Mouse (Mus musculus) forebrain, embryonic 15.5 days (tissue): ENCODE measurements around the gene Rgs7. TPM values are rescaled to one million over a fixed set of nuclear protein-coding genes. Genes with fewer than 3 reads are reported as not detected.

ENCODE experiments used
- ATAC-seq: fragments of 200-750 bp; cut with Nextera tagmentation; replicated peaks from 2 replicates; pipeline ENCODE4 v1.8.0; 2017; ENCODE audit warnings: mild to moderate bottlenecking, moderate TSS enrichment, moderate library complexity
- H3K27ac ChIP-seq: fragments of 300-500 bp; sonication (generic); replicated peaks from 2 replicates; pipeline ENCODE4 v1.5.1; 2015; ENCODE audit warnings: mild to moderate bottlenecking, inconsistent platforms
- H3K27me3 ChIP-seq: fragments of 300-500 bp; sonication (generic); 2 replicates; pipeline ENCODE4 v1.6.1; 2015; ENCODE audit warnings: inconsistent platforms
- H3K36me3 ChIP-seq: fragments of 300-500 bp; sonication (generic); 2 replicates; pipeline ENCODE4 v1.6.1; 2015; ENCODE audit warnings: mild to moderate bottlenecking, inconsistent platforms
- H3K4me1 ChIP-seq: fragments of 300-500 bp; sonication (generic); 2 replicates; pipeline ENCODE4 v1.6.1; 2015; ENCODE audit warnings: inconsistent platforms
- H3K4me2 ChIP-seq: fragments of 300-500 bp; sonication (generic); replicated peaks from 2 replicates; pipeline ENCODE4 v1.6.1; 2015; ENCODE audit warnings: mild to moderate bottlenecking, inconsistent platforms
- H3K4me3 ChIP-seq: fragments of 300-500 bp; sonication (generic); 2 replicates; pipeline ENCODE4 v1.5.1; 2015; ENCODE audit warnings: mild to moderate bottlenecking, inconsistent platforms
- H3K9ac ChIP-seq: fragments of 300-500 bp; sonication (generic); replicated peaks from 2 replicates; pipeline ENCODE4 v1.6.1; 2015; ENCODE audit warnings: mild to moderate bottlenecking, inconsistent platforms
- H3K9me3 ChIP-seq: fragments of 300-500 bp; sonication (generic); 2 replicates; pipeline ENCODE4 v1.6.1; 2016; ENCODE audit warnings: inconsistent platforms
- WGBS: fragments of 180-500 bp; shearing (Covaris S2); methylation state at CpG from one replicate; pipeline ENCODE4 v1.1.7; 2015; ENCODE audit warnings: mixed read lengths; 5-methylcytosine and 5-hydroxymethylcytosine counted together
- polyA plus RNA-seq: library from polyadenylated mRNA; unstranded; fragments of >200 nt; fragmentation: Nextera tagmentation; extraction: Ambion mirVana; gene quantifications from 2 replicates; pipeline ENCODE4 v1.2.1, GENCODE M21; 2015

Rgs7 gene
- polyA plus RNA-seq, 1 experiment from 2014 or later, result 18.9 TPM

- 88% methylated on average over 5 of the region's 5 CpGs for WGBS
- no peak overlapping the region for H3K27ac ChIP-seq
- ATAC-seq, result no peak
- no peak overlapping the region for H3K4me2 ChIP-seq
- H3K4me3 ChIP-seq, result no peak overlapping the region
- no peaks in the 10 kb centered on the region for H3K4me1 ChIP-seq
- no peak overlapping the region for H3K9ac ChIP-seq
- no peaks in the 10 kb centered on the region for H3K27me3 ChIP-seq
- no peaks in the 10 kb centered on the region for H3K9me3 ChIP-seq
- H3K36me3 ChIP-seq, result no peaks in the 10 kb centered on the region
Measured at GRCm38 (mm10) chr1:175473060-175473459, 19.2 kb downstream of the Rgs7 start.

GRCm38 (mm10) chr1:175469087-175469788 is 23.1 kb downstream of the Rgs7 start:
- H3K27me3 ChIP-seq, result no peaks in the 10 kb centered on the region
- no peaks in the 10 kb centered on the region for H3K4me1 ChIP-seq
- no peaks in the 10 kb centered on the region for H3K36me3 ChIP-seq
- 54% methylated on average over 8 of the region's 8 CpGs for WGBS
- no peak for ATAC-seq
- no peak overlapping the region for H3K4me3 ChIP-seq
- H3K4me2 ChIP-seq, result no peak overlapping the region
- no peak overlapping the region for H3K27ac ChIP-seq
- H3K9ac ChIP-seq, result no peak overlapping the region
- no peaks in the 10 kb centered on the region for H3K9me3 ChIP-seq

- Histone ChIP-seq H3K4me2 (no peak overlapping the region), H3K4me3 (no peak overlapping the region), H3K27me3 (no peaks in the 10 kb centered on the region), H3K27ac (no peak overlapping the region), H3K4me1 (no peaks in the 10 kb centered on the region), H3K9me3 (no peaks in the 10 kb centered on the region), H3K9ac (no peak overlapping the region), H3K36me3 (no peaks in the 10 kb centered on the region)
- ATAC-seq, result no peak
- WGBS, result 87% methylated on average over 2 of the region's 2 CpGs
Measured at GRCm38 (mm10) chr1:175464566-175464965, 27.7 kb downstream of the Rgs7 start.

GRCm38 (mm10) chr1:175462351-175462750 is 29.9 kb downstream of the Rgs7 start:
- Histone ChIP-seq H3K27me3 (no peaks in the 10 kb centered on the region), H3K36me3 (no peaks in the 10 kb centered on the region), H3K4me2 (no peak overlapping the region), H3K9ac (no peak overlapping the region), H3K4me3 (no peak overlapping the region), H3K27ac (no peak overlapping the region), H3K4me1 (no peaks in the 10 kb centered on the region), H3K9me3 (no peaks in the 10 kb centered on the region)
- 92% methylated on average over 2 of the region's 2 CpGs for WGBS
- ATAC-seq, result no peak

GRCm38 (mm10) chr1:175454041-175454636 is 38.2 kb downstream of the Rgs7 start:
- H3K9me3 ChIP-seq, result no peaks in the 10 kb centered on the region
- no peaks in the 10 kb centered on the region for H3K27me3 ChIP-seq
- no peaks in the 10 kb centered on the region for H3K36me3 ChIP-seq
- no peak for ATAC-seq
- H3K4me2 ChIP-seq, result no peak overlapping the region
- no peaks in the 10 kb centered on the region for H3K4me1 ChIP-seq
- 85% methylated on average over 6 of the region's 6 CpGs for WGBS
- H3K27ac ChIP-seq, result no peak overlapping the region
- no peak overlapping the region for H3K9ac ChIP-seq
- H3K4me3 ChIP-seq, result no peak overlapping the region

GRCm38 (mm10) chr1:175448017-175448416 is 44.3 kb downstream of the Rgs7 start:
- Histone ChIP-seq H3K27me3 (no peaks in the 10 kb centered on the region), H3K9me3 (no peaks in the 10 kb centered on the region), H3K27ac (no peak overlapping the region), H3K36me3 (no peaks in the 10 kb centered on the region), H3K4me2 (no peak overlapping the region), H3K9ac (no peak overlapping the region), H3K4me1 (peaks cover 5% of the 10 kb centered on the region; the same call in 1 of the 2 replicates), H3K4me3 (no peak overlapping the region)
- WGBS, result 26% methylated on average over 5 of the region's 5 CpGs
- peak; percentile 67; the same call in 1 of the 2 replicates for ATAC-seq

GRCm38 (mm10) chr1:175442939-175443338 is 49.4 kb downstream of the Rgs7 start:
- no peak for ATAC-seq
- Histone ChIP-seq H3K27me3 (no peaks in the 10 kb centered on the region), H3K4me1 (peaks cover 5% of the 10 kb centered on the region; the same call in 1 of the 2 replicates), H3K36me3 (no peaks in the 10 kb centered on the region), H3K4me3 (no peak overlapping the region), H3K9me3 (no peaks in the 10 kb centered on the region), H3K9ac (no peak overlapping the region), H3K27ac (no peak overlapping the region), H3K4me2 (no peak overlapping the region)
- WGBS, result 92% methylated on average over 1 of the region's 1 CpGs

- Histone ChIP-seq H3K27ac (no peak overlapping the region), H3K36me3 (no peaks in the 10 kb centered on the region), H3K9me3 (no peaks in the 10 kb centered on the region), H3K4me3 (no peak overlapping the region), H3K4me2 (no peak overlapping the region), H3K9ac (no peak overlapping the region), H3K27me3 (no peaks in the 10 kb centered on the region), H3K4me1 (peaks cover 5% of the 10 kb centered on the region; the same call in 1 of the 2 replicates)
- no peak for ATAC-seq
- 74% methylated on average over 6 of the region's 6 CpGs for WGBS
Measured at GRCm38 (mm10) chr1:175442025-175442424, 50.3 kb downstream of the Rgs7 start.

GRCm38 (mm10) chr1:175433622-175434204 is 58.6 kb downstream of the Rgs7 start:
- H3K4me3 ChIP-seq, result no peak overlapping the region
- no peak overlapping the region for H3K9ac ChIP-seq
- H3K4me2 ChIP-seq, result no peak overlapping the region
- 0 out of 2 replicates have a peak, but pooled peaks have one; percentile 57 for ATAC-seq
- peaks cover 5% of the 10 kb centered on the region; the same call in 1 of the 2 replicates for H3K4me1 ChIP-seq
- no peak overlapping the region for H3K27ac ChIP-seq
- H3K27me3 ChIP-seq, result no peaks in the 10 kb centered on the region
- H3K9me3 ChIP-seq, result no peaks in the 10 kb centered on the region
- 63% methylated on average over 14 of the region's 14 CpGs for WGBS
- H3K36me3 ChIP-seq, result no peaks in the 10 kb centered on the region

GRCm38 (mm10) chr1:175433128-175433527 is 59.2 kb downstream of the Rgs7 start:
- H3K27me3 ChIP-seq, result no peaks in the 10 kb centered on the region
- peaks cover 5% of the 10 kb centered on the region; the same call in 1 of the 2 replicates for H3K4me1 ChIP-seq
- no peaks in the 10 kb centered on the region for H3K36me3 ChIP-seq
- H3K9ac ChIP-seq, result no peak overlapping the region
- no peak overlapping the region for H3K4me2 ChIP-seq
- no peak overlapping the region for H3K4me3 ChIP-seq
- no peak overlapping the region for H3K27ac ChIP-seq
- 76% methylated on average over 6 of the region's 6 CpGs for WGBS
- H3K9me3 ChIP-seq, result no peaks in the 10 kb centered on the region
- no peak for ATAC-seq

GRCm38 (mm10) chr1:175431356-175432053 is 60.8 kb downstream of the Rgs7 start:
- H3K4me2 ChIP-seq, result no peak overlapping the region
- H3K27ac ChIP-seq, result no peak overlapping the region
- H3K9me3 ChIP-seq, result no peaks in the 10 kb centered on the region
- ATAC-seq, result no peak
- no peaks in the 10 kb centered on the region for H3K27me3 ChIP-seq
- H3K36me3 ChIP-seq, result no peaks in the 10 kb centered on the region
- H3K4me3 ChIP-seq, result no peak overlapping the region
- H3K4me1 ChIP-seq, result peaks cover 5% of the 10 kb centered on the region; the same call in 1 of the 2 replicates
- H3K9ac ChIP-seq, result no peak overlapping the region
- WGBS, result 67% methylated on average over 4 of the region's 4 CpGs

- H3K36me3 ChIP-seq, result no peaks in the 10 kb centered on the region
- no peaks in the 10 kb centered on the region for H3K4me1 ChIP-seq
- H3K4me2 ChIP-seq, result no peak overlapping the region
- H3K27me3 ChIP-seq, result no peaks in the 10 kb centered on the region
- no peak overlapping the region for H3K27ac ChIP-seq
- H3K9me3 ChIP-seq, result no peaks in the 10 kb centered on the region
- no peak for ATAC-seq
- no peak overlapping the region for H3K4me3 ChIP-seq
- WGBS, result 88% methylated on average over 2 of the region's 2 CpGs
- H3K9ac ChIP-seq, result no peak overlapping the region
Measured at GRCm38 (mm10) chr1:175427112-175427511, 65.2 kb downstream of the Rgs7 start.
